Mouse (Mus musculus) spleen, adult 2 months (tissue): Measurements from ENCODE around the gene Heatr5a. TPM values are rescaled to one million over a fixed set of nuclear protein-coding genes. Genes with fewer than 3 reads are reported as not detected.

Experiments
- DNase-seq, 2 experiments: peaks; one replicate each; pipeline versions ENCODE4 v3.0.0 to v3.0.0-alpha.2; 2012 to 2021; ENCODE audit warnings: low spot score in 2 of 2, low read depth in 1 of 2
- H3K27ac ChIP-seq: fragments of 200-500 bp; 2 replicates; pipeline ENCODE4 v1.5.1; 2012; ENCODE audit warnings: low read length, inconsistent platforms; ENCODE audit not compliant: insufficient read depth
- H3K27me3 ChIP-seq: fragments of 200-500 bp; 2 replicates; pipeline ENCODE4 v1.6.1; 2012; ENCODE audit warnings: mild to moderate bottlenecking, moderate library complexity, low read length, inconsistent platforms; ENCODE audit not compliant: control insufficient read depth, insufficient read depth
- H3K36me3 ChIP-seq: fragments of 200-500 bp; 2 replicates; pipeline ENCODE4 v1.6.1; 2012; ENCODE audit warnings: mild to moderate bottlenecking, low read length, inconsistent platforms; ENCODE audit not compliant: control insufficient read depth, insufficient read depth
- H3K4me1 ChIP-seq: fragments of 200-500 bp; 2 replicates; pipeline ENCODE4 v1.6.1; 2011; ENCODE audit warnings: inconsistent platforms; ENCODE audit not compliant: control insufficient read depth, insufficient read depth, insufficient read length
- H3K4me3 ChIP-seq: fragments of 200-500 bp; 2 replicates; pipeline ENCODE4 v1.5.1; 2011; ENCODE audit warnings: mild to moderate bottlenecking, inconsistent platforms; ENCODE audit not compliant: insufficient read depth, insufficient read length; ENCODE audit errors: extremely low read depth
- CTCF ChIP-seq: fragments of 200-500 bp; IDR thresholded peaks from 2 replicates; pipeline ENCODE4 v1.5.1; 2011; ENCODE audit warnings: mild to moderate bottlenecking, inconsistent platforms; ENCODE audit not compliant: insufficient read depth, insufficient read length, insufficient replicate concordance; ENCODE audit errors: extremely low read depth
- POLR2A ChIP-seq: fragments of 200-500 bp; IDR thresholded peaks from 2 replicates; pipeline ENCODE4 v1.6.1; 2011; ENCODE audit warnings: low read depth, low read length, inconsistent platforms
- WGBS: fragments of 180-500 bp; shearing (Covaris S2); methylation state at CpG from one replicate; pipeline ENCODE4 v1.1.7; 2018; 5-methylcytosine and 5-hydroxymethylcytosine counted together
- polyA plus RNA-seq: library from polyadenylated mRNA; depleted of rRNA; stranded (reverse); fragments of >200 nt; gene quantifications from 2 replicates; pipeline ENCODE4 v1.2.3, GENCODE M21; 2012

Gene Heatr5a
- polyA plus RNA-seq, 1 experiment: 18.0 TPM

GRCm38 (mm10) chr12:51952309-51952708 is 18.8 kb downstream of the Heatr5a start:
- no peak for TF ChIP-seq POLR2A
- TF ChIP-seq CTCF: no peak

GRCm38 (mm10) chr12:51947498-51947945 is 23.6 kb downstream of the Heatr5a start:
- H3K27ac ChIP-seq: no peak overlapping the region
- no peaks in the 10 kb centered on the region for H3K27me3 ChIP-seq
- H3K4me3 ChIP-seq: no peak overlapping the region
- TF ChIP-seq CTCF (no peak), POLR2A (no peak)
- no peak for DNase-seq
- H3K4me1 ChIP-seq: no peaks in the 10 kb centered on the region
- peaks cover 26% of the 10 kb centered on the region for H3K36me3 ChIP-seq
- 95% methylated on average over 10 of the region's 10 CpGs for WGBS

More at GRCm38 (mm10) chr12:51952309-51952708, 18.8 kb downstream of the Heatr5a start:
- H3K27me3 ChIP-seq: no peaks in the 10 kb centered on the region
- no peak overlapping the region for H3K27ac ChIP-seq
- H3K4me1 ChIP-seq: no peaks in the 10 kb centered on the region
- DNase-seq: no peak
- no peak overlapping the region for H3K4me3 ChIP-seq
- H3K36me3 ChIP-seq: peaks cover 25% of the 10 kb centered on the region
- WGBS: 85% methylated on average over 10 of the region's 10 CpGs

- Histone ChIP-seq H3K36me3 (peaks cover 16% of the 10 kb centered on the region), H3K27me3 (no peaks in the 10 kb centered on the region), H3K4me3 (no peak overlapping the region), H3K4me1 (no peaks in the 10 kb centered on the region), H3K27ac (no peak overlapping the region)
- WGBS: 96% methylated on average over 9 of the region's 9 CpGs
- TF ChIP-seq POLR2A (no peak), CTCF (no peak)
- DNase-seq: no peak
Measured at GRCm38 (mm10) chr12:51945331-51945730, 25.8 kb downstream of the Heatr5a start.

- Histone ChIP-seq H3K4me3 (no peak overlapping the region), H3K36me3 (peaks cover 3% of the 10 kb centered on the region), H3K27ac (no peak overlapping the region), H3K4me1 (no peaks in the 10 kb centered on the region), H3K27me3 (no peaks in the 10 kb centered on the region)
- TF ChIP-seq CTCF (no peak), POLR2A (no peak)
- 72% methylated on average over 4 of the region's 4 CpGs for WGBS
- no peak for DNase-seq
Measured at GRCm38 (mm10) chr12:51939848-51940247, 31.3 kb downstream of the Heatr5a start.

- no peaks in the 10 kb centered on the region for H3K4me1 ChIP-seq
- no peak for DNase-seq
- no peak overlapping the region for H3K27ac ChIP-seq
- peaks cover 4% of the 10 kb centered on the region for H3K36me3 ChIP-seq
- H3K27me3 ChIP-seq: no peaks in the 10 kb centered on the region
- no peak overlapping the region for H3K4me3 ChIP-seq
- WGBS: 86% methylated on average over 6 of the region's 6 CpGs
- TF ChIP-seq CTCF (no peak), POLR2A (no peak)
Measured at GRCm38 (mm10) chr12:51937938-51938337, 33.2 kb downstream of the Heatr5a start.

GRCm38 (mm10) chr12:51929630-51930029 is 41.5 kb downstream of the Heatr5a start:
- no peak for TF ChIP-seq POLR2A
- TF ChIP-seq CTCF: no peak
- Histone ChIP-seq H3K27ac (no peak overlapping the region), H3K27me3 (no peaks in the 10 kb centered on the region), H3K4me3 (no peak overlapping the region), H3K36me3 (peaks cover 4% of the 10 kb centered on the region; the same call in 1 of the 2 replicates), H3K4me1 (no peaks in the 10 kb centered on the region)
- WGBS: 89% methylated on average over 2 of the region's 2 CpGs
- DNase-seq: no peak

- Histone ChIP-seq H3K27ac (no peak overlapping the region), H3K27me3 (no peaks in the 10 kb centered on the region), H3K4me3 (no peak overlapping the region), H3K4me1 (no peaks in the 10 kb centered on the region), H3K36me3 (peaks cover 19% of the 10 kb centered on the region)
- 84% methylated on average over 2 of the region's 2 CpGs for WGBS
- TF ChIP-seq POLR2A: no peak
- TF ChIP-seq CTCF: no peak
- DNase-seq: no peak
Measured at GRCm38 (mm10) chr12:51917191-51917590, 53.9 kb downstream of the Heatr5a start.
